ENCODE assay signal across 12 mouse cellular contexts in the genomic region with DNA sequence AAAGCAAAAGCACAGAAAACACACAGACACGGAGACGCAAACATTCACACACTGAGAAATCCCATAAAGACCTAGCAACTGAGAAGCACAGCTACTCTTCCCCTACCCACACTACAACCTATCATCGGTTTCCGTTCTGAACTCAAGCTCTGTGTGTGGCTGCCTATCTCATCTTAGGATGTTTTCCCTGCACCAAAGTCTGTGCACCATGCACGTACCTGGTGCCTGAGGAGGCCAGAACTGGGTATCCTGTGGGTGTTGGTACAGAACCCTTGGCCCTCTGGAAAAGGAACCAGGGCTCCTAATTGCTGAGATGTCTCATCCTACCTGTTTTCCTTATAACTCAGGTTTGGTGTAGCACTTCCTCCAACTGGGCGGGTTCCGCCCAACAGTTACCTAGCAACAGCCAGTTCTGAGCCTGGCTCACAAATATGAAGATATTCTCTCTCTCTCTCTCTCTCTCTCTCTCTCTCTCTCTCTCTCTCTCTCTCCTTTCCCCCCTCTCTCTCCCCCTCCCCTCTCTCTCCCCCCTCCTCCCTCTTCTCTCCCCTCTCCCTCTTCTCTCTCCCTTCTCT. TPM values are rescaled to one million over a fixed set of nuclear protein-coding genes. Genes with fewer than 3 reads are reported as not detected.
DNase-seq lines count a peak whose midpoint lies in the region; ATAC-seq lines count a peak whose summit lies in the region.
"Had no signal": no experiment of that assay in that cellular context is flagged by ENCODE, and none has a peak within 500 bp of the region (broad histone marks: within the 10 kb centered on the region; RNA-seq: fewer than 3 reads in every experiment).

No protein-coding gene starts in this region.

- no peak for ATAC-seq in cerebellum, adult (ENCODE audit: insufficient number of reproducible peaks, low FRiP score, low TSS enrichment)

- peak; percentile 21 to 46 for DNase-seq in right cerebral cortex, adult 2 months (ENCODE audit: low spot score in 2 of 2)
- DNase-seq in right cerebral cortex, postnatal 4 days: no peak
- DNase-seq in CD8-positive naive resting alpha-beta T cell, adult 2 months (ENCODE audit: low read depth in 2 of 2, low spot score in 2 of 2): peak; percentile 25 to 51
- peak; percentile 38 for DNase-seq in brain, adult 2 months (ENCODE audit: low read depth, low spot score)
- DNase-seq in thymus, postnatal 0 days (ENCODE audit: low spot score): peak; percentile 24
- no peak for DNase-seq in gastrocnemius, adult 8-10 months (ENCODE audit: low spot score in 2 of 2)
- DNase-seq: cerebellum, adult 9-11 months; gastrocnemius, adult 2 months; heart, postnatal 36 days; kidney, adult 18-20 months had no signal

RNA-seq across cellular contexts. Expression of a gene that starts 30.9 kb away (rescaled TPM):
- polyA plus RNA-seq in thymus, postnatal 0 days (2015; fragmentation: Nextera tagmentation; extraction: Ambion mirVana): 1.5 TPM in 2 replicates
- total RNA-seq in gastrocnemius, adult 8-10 months (2022): under 1 TPM in 2 of 4 experiments, not detected in 2; 0.11 to 0.13 TPM
- polyA plus RNA-seq: G1E had no signal

RNA-seq across cellular contexts. Expression of a gene that starts 37.2 kb away (rescaled TPM):
- polyA plus RNA-seq in thymus, postnatal 0 days (2015; fragmentation: Nextera tagmentation; extraction: Ambion mirVana): 25.1 and 25.5 TPM in 2 replicates
- 1 to 10 TPM; 1.8 to 3.1 (median 2.5) TPM for total RNA-seq in gastrocnemius, adult 8-10 months (2022)
- polyA plus RNA-seq: G1E had no signal

Comparison
In these comparisons a context has a peak if more than half of its experiments do, and no peak if none do; other contexts are left out.
1. DNase-seq: peak in right cerebral cortex, adult 2 months (2 of 2), CD8-positive naive resting alpha-beta T cell, adult 2 months (2 of 2), brain, adult 2 months (single experiment) and thymus, postnatal 0 days (single experiment); none in right cerebral cortex, postnatal 4 days (single experiment) and gastrocnemius, adult 8-10 months (0 of 2).